In genomic region chr1:182520091-182520937, GRCm38 (mm10) we compare ENCODE assay signal across 8 mouse cellular contexts. TPM values are rescaled to one million over a fixed set of nuclear protein-coding genes. Genes with fewer than 3 reads are reported as not detected.
DNase-seq lines count a peak whose midpoint lies in the region; ATAC-seq lines count a peak whose summit lies in the region.

No protein-coding gene starts in this region.

- DNase-seq in forebrain, embryonic 11.5 days (ENCODE audit: low spot score): peak; percentile 59
- peak; percentile 70 for DNase-seq in embryo, embryonic 10.5 days (ENCODE audit: low spot score)
- peak; percentile 56 for DNase-seq in limb, embryonic 10.5 days (ENCODE audit: low spot score)
- peak; percentile 69 to 75 for DNase-seq in natural killer cell, adult 2 months (ENCODE audit: low spot score in 2 of 2)
- peak; percentile 76 for DNase-seq in thymus, postnatal 0 days (ENCODE audit: low spot score)
- DNase-seq in cerebellum, postnatal 14 days: no peak

- no peak overlapping the region for H3K27ac ChIP-seq in forebrain, embryonic 11.5 days (ENCODE audit: low read depth, low read length)
- H3K27ac ChIP-seq in forebrain, embryonic 13.5 days: no peak overlapping the region
- H3K27ac ChIP-seq in heart, embryonic 14.5 days (replicated peaks in 1 of 2; ENCODE audit: control insufficient read depth in 1 of 2, insufficient read depth in 1 of 2, low read depth in 2 of 2, low read length in 2 of 2): peak overlapping the region; percentile 86 to 87
- H3K27ac ChIP-seq in limb, embryonic 10.5 days: peak overlapping the region; percentile 77

- no peaks in the 10 kb centered on the region for H3K36me3 ChIP-seq in forebrain, embryonic 11.5 days (ENCODE audit: control insufficient read depth, insufficient read depth, low read length)
- H3K36me3 ChIP-seq in forebrain, embryonic 13.5 days (ENCODE audit: poor library complexity, severe bottlenecking): no peaks in the 10 kb centered on the region
- H3K36me3 ChIP-seq in heart, embryonic 14.5 days (ENCODE audit: control insufficient read depth, insufficient read depth, low read length): no peaks in the 10 kb centered on the region
- no peaks in the 10 kb centered on the region for H3K36me3 ChIP-seq in limb, embryonic 10.5 days

- H3K4me3 ChIP-seq in forebrain, embryonic 11.5 days (ENCODE audit: low read depth, low read length): no peak overlapping the region
- H3K4me3 ChIP-seq in forebrain, embryonic 13.5 days: no peak overlapping the region
- H3K4me3 ChIP-seq in heart, embryonic 14.5 days (ENCODE audit: control insufficient read depth in 1 of 2, insufficient read depth in 1 of 2, low read depth in 1 of 2, low read length in 2 of 2): no peak overlapping the region
- H3K4me3 ChIP-seq in limb, embryonic 10.5 days: peak overlapping the region; percentile 1; the same call in 1 of the 2 replicates

- H3K9ac ChIP-seq in forebrain, embryonic 11.5 days (ENCODE audit: low read length): no peak overlapping the region; the same call in 1 of the 2 replicates
- no peak overlapping the region for H3K9ac ChIP-seq in forebrain, embryonic 13.5 days
- H3K9ac ChIP-seq in heart, embryonic 14.5 days (ENCODE audit: low read length): peak overlapping the region; percentile 14

- no peaks in the 10 kb centered on the region for H3K9me3 ChIP-seq in forebrain, embryonic 11.5 days (ENCODE audit: control insufficient read depth, low read length)
- H3K9me3 ChIP-seq in forebrain, embryonic 13.5 days (replicated peaks): no peaks in the 10 kb centered on the region
- no peaks in the 10 kb centered on the region for H3K9me3 ChIP-seq in heart, embryonic 14.5 days (ENCODE audit: control insufficient read depth, low read length)
- H3K9me3 ChIP-seq in limb, embryonic 10.5 days (replicated peaks): no peaks in the 10 kb centered on the region

- ATAC-seq in forebrain, embryonic 11.5 days (replicated peaks; ENCODE audit: low FRiP score): no peak
- ATAC-seq in forebrain, embryonic 13.5 days: no peak
- 0 out of 2 replicates have a peak, but pooled peaks have one; percentile 45 for ATAC-seq in heart, embryonic 14.5 days (ENCODE audit: insufficient number of reproducible peaks, insufficient read depth, low FRiP score, low read depth)

- WGBS in forebrain, embryonic 11.5 days: 32% methylated on average over 14 of the region's 14 CpGs
- WGBS in forebrain, embryonic 13.5 days: 25% methylated on average over 14 of the region's 14 CpGs
- WGBS in heart, embryonic 14.5 days: 14% methylated on average over 14 of the region's 14 CpGs
- 22% methylated on average over 14 of the region's 14 CpGs for WGBS in limb, embryonic 10.5 days

- H3K27me3 ChIP-seq in forebrain, embryonic 11.5 days (ENCODE audit: control insufficient read depth, insufficient read depth, low read length): peaks cover 7% of the 10 kb centered on the region; the same call in 1 of the 2 replicates
- peaks cover 18% of the 10 kb centered on the region for H3K27me3 ChIP-seq in forebrain, embryonic 13.5 days
- no peaks in the 10 kb centered on the region for H3K27me3 ChIP-seq in heart, embryonic 14.5 days (ENCODE audit: control insufficient read depth, insufficient read depth, low read length)
- H3K27me3 ChIP-seq in limb, embryonic 10.5 days (ENCODE audit: low read depth, poor library complexity, severe bottlenecking): peaks cover 11% of the 10 kb centered on the region

- H3K4me1 ChIP-seq in forebrain, embryonic 11.5 days (replicated peaks; ENCODE audit: control insufficient read depth, insufficient read depth, low read length): peaks cover 2% of the 10 kb centered on the region; the same call in 1 of the 2 replicates
- H3K4me1 ChIP-seq in forebrain, embryonic 13.5 days: peaks cover 17% of the 10 kb centered on the region
- H3K4me1 ChIP-seq in heart, embryonic 14.5 days (ENCODE audit: control insufficient read depth in 2 of 2, insufficient read depth in 2 of 2, low read length in 2 of 2): peaks cover 33 to 38% of the 10 kb centered on the region in 2 experiments
- peaks cover 56% of the 10 kb centered on the region for H3K4me1 ChIP-seq in limb, embryonic 10.5 days

- no peak overlapping the region for H3K4me2 ChIP-seq in forebrain, embryonic 11.5 days (ENCODE audit: low read depth, low read length, severe bottlenecking)
- no peak overlapping the region for H3K4me2 ChIP-seq in forebrain, embryonic 13.5 days
- H3K4me2 ChIP-seq in heart, embryonic 14.5 days (ENCODE audit: low read length): peak overlapping the region; percentile 40

RNA-seq across cellular contexts. Expression of gene Capn2, which starts 2.9 kb away (rescaled TPM):
- polyA plus RNA-seq in forebrain, embryonic 11.5 days (2014; fragmentation: Nextera tagmentation; extraction: Ambion mirVana): 90.8 and 91.6 TPM in 2 replicates
- polyA plus RNA-seq in forebrain, embryonic 13.5 days (2015; fragmentation: Nextera tagmentation; extraction: Ambion mirVana): 63.8 and 65.1 TPM in 2 replicates
- 71.2 and 76.6 TPM in 2 replicates for polyA plus RNA-seq in heart, embryonic 14.5 days (2014; fragmentation: Nextera tagmentation; extraction: Ambion mirVana)
- 65.2 and 86.5 TPM in 2 replicates for polyA plus RNA-seq in limb, embryonic 10.5 days (2016; fragmentation: Nextera tagmentation; extraction: Ambion mirVana)
- 48.7 and 50.6 TPM in 2 replicates for polyA plus RNA-seq in thymus, postnatal 0 days (2015; fragmentation: Nextera tagmentation; extraction: Ambion mirVana)

RNA-seq across cellular contexts. Expression of gene Capn8, which starts 44.5 kb away (rescaled TPM):
- polyA plus RNA-seq in forebrain, embryonic 11.5 days (2014; fragmentation: Nextera tagmentation; extraction: Ambion mirVana): 0.08 TPM in 1 of 2 replicates, not detected in the other
- polyA plus RNA-seq in forebrain, embryonic 13.5 days (2015; fragmentation: Nextera tagmentation; extraction: Ambion mirVana): 0.10 and 0.16 TPM in 2 replicates
- polyA plus RNA-seq in heart, embryonic 14.5 days (2014; fragmentation: Nextera tagmentation; extraction: Ambion mirVana): not detected in 2 replicates
- 0.06 TPM in 1 of 2 replicates, not detected in the other for polyA plus RNA-seq in limb, embryonic 10.5 days (2016; fragmentation: Nextera tagmentation; extraction: Ambion mirVana)
- polyA plus RNA-seq in thymus, postnatal 0 days (2015; fragmentation: Nextera tagmentation; extraction: Ambion mirVana): 0.18 and 0.21 TPM in 2 replicates

Comparison
In these comparisons a context has a peak if more than half of its experiments do, and no peak if none do; other contexts are left out.
1. DNase-seq: peak in forebrain, embryonic 11.5 days (single experiment), embryo, embryonic 10.5 days (single experiment), limb, embryonic 10.5 days (single experiment), natural killer cell, adult 2 months (2 of 2) and thymus, postnatal 0 days (single experiment); none in cerebellum, postnatal 14 days (0 of 2).
2. H3K27ac ChIP-seq: peak in heart, embryonic 14.5 days (2 of 2) and limb, embryonic 10.5 days (single experiment); none in forebrain, embryonic 11.5 days (single experiment) and forebrain, embryonic 13.5 days (single experiment).